Mouse (Mus musculus) Patski (cell line): ENCODE results near the gene Prkg1. TPM values are rescaled to one million over a fixed set of nuclear protein-coding genes. Genes with fewer than 3 reads are reported as not detected.

Experiments
- ATAC-seq: fragments of 100-300 bp; one replicate; pipeline ENCODE4 v1.8.0; 2021
- CTCF ChIA-PET: fragments of 350-600 bp; sonication (Branson Sonifier 250); formaldehyde crosslinking; loops from one replicate; lab custom pipeline; 2022; ENCODE audit warnings: inconsistent platforms; lab: Charles Lee
- POLR2A ChIA-PET: fragments of 350-600 bp; sonication (Branson Sonifier 250); formaldehyde crosslinking; loops from one replicate; lab custom pipeline; 2022; ENCODE audit warnings: antibody characterized with exemption, inconsistent platforms; lab: Charles Lee
- DNase-seq: peaks from one replicate; pipeline ENCODE4 v3.0.0-alpha.2; 2011; ENCODE audit warnings: low read depth, low spot score
- H3K27me3 ChIP-seq: fragments of 371-371 bp; one replicate; pipeline ENCODE4 v1.5.1; 2021
- CTCF ChIP-seq: fragments of 100-300 bp; IDR thresholded peaks from one replicate; pipeline ENCODE4 v1.5.1; 2021
- in situ Hi-C: fragments of 300-500 bp; cut with MboI; formaldehyde crosslinking; loops from 3 replicates; pipeline ENCODE4 v1.11.1; 2018; ENCODE audit warnings: low pct_unique_long_range_greater_than_20kb, mixed read lengths
- polyA plus RNA-seq: library from polyadenylated mRNA; unstranded; gene quantifications from one replicate; pipeline ENCODE4 v1.2.3, GENCODE M21; 2021

Gene Prkg1
- polyA plus RNA-seq, 1 experiment from 2014 or later, result not detected

DNA sequence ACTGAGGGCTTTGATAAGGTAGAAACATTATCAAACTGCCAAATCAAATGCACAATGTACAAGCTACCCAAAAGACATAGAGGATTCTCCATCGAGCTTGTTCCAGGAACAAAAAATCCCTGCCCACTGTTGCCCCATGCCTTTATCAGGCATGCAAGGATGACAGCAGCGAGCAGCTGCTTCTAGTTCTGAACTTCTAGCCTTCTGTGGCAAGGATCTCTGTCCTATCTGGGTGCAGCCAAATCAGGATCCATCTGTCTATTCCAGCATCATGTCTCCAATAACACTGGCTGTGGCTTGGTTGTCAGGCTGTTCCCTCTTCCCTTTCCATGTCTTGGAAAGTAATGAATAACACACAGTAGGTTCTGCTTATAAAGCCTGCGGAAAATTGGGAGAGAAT lies 640.2 kb downstream of the Prkg1 start:
- POLR2A ChIA-PET, result no interaction called here
- H3K27me3 ChIP-seq, result peaks cover 4% of the 10 kb centered on the region
- DNase-seq (no peak), ATAC-seq (no peak)
- in situ Hi-C loops, result no loop called here
- CTCF ChIA-PET, result no interaction called here
- TF ChIP-seq CTCF, result no peak

- POLR2A ChIA-PET, result no interaction called here
Measured at GRCm38 (mm10) chr19:31114690-31115089, 650.1 kb downstream of the Prkg1 start.

GRCm38 (mm10) chr19:31106835-31107554 lies 657.8 kb downstream of the Prkg1 start:
- ATAC-seq, result no peak
- DNase-seq, result no peak

More at GRCm38 (mm10) chr19:31114690-31115089, 650.1 kb downstream of the Prkg1 start:
- CTCF ChIA-PET, result no interaction called here
- TF ChIP-seq CTCF, result no peak
- in situ Hi-C loops, result no loop called here
- H3K27me3 ChIP-seq, result peaks cover 19% of the 10 kb centered on the region
- ATAC-seq (peak; percentile 94), DNase-seq (peak; percentile 74)

DNA sequence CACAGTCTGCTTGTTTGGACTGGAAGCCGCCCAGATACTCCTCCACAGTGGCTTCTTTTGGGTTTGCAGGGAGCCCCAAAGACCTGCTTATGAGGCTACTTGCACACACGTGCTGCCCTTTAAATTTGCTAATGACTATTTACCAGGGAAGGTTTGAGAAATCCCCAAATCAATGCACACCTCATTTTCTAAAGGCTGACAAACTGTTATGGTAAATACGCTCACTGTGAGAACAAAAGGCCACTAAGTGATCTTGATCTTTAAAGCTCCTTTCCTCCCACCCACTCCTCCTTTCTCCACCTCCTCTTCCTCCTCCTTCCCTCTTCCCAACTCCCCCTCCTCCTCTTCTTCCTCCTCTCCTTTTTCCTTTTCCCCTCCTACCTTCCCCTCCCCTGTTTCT lies 658.8 kb downstream of the Prkg1 start:
- in situ Hi-C loops, result no loop called here
- TF ChIP-seq CTCF, result no peak
- ATAC-seq (no peak), DNase-seq (no peak)
- ChIA-PET POLR2A (no interaction called here), CTCF (no interaction called here)
- H3K27me3 ChIP-seq, result peaks cover 23% of the 10 kb centered on the region

More at GRCm38 (mm10) chr19:31106835-31107554, 657.8 kb downstream of the Prkg1 start:
- ChIA-PET CTCF (interaction anchor here (0.9 kb wide), 1 partner anchor 24 kb away, joined by 4 read pairs; the partner anchor contains the start of gene Cstf2t), POLR2A (no interaction called here)
- TF ChIP-seq CTCF, result no peak
- H3K27me3 ChIP-seq, result peaks cover 24% of the 10 kb centered on the region
- in situ Hi-C loops, result no loop called here

- ATAC-seq (no peak), DNase-seq (no peak)
- in situ Hi-C loops, result no loop called here
- TF ChIP-seq CTCF, result no peak
- CTCF ChIA-PET, result no interaction called here
- POLR2A ChIA-PET, result no interaction called here
- H3K27me3 ChIP-seq, result peaks cover 22% of the 10 kb centered on the region
Measured at GRCm38 (mm10) chr19:31104764-31105163, 660.1 kb downstream of the Prkg1 start.

- in situ Hi-C loops, result no loop called here
- POLR2A ChIA-PET, result no interaction called here
- no peak for DNase-seq
Measured at GRCm38 (mm10) chr19:31099369-31099768, 665.5 kb downstream of the Prkg1 start.

GRCm38 (mm10) chr19:31097857-31098256 lies 667.0 kb downstream of the Prkg1 start:
- in situ Hi-C loops, result no loop called here
- TF ChIP-seq CTCF, result no peak
- POLR2A ChIA-PET, result no interaction called here
- H3K27me3 ChIP-seq, result peaks cover 20% of the 10 kb centered on the region
- CTCF ChIA-PET, result no interaction called here
- DNase-seq (no peak), ATAC-seq (no peak)

More at GRCm38 (mm10) chr19:31099369-31099768, 665.5 kb downstream of the Prkg1 start:
- no peak for TF ChIP-seq CTCF
- no peak for ATAC-seq
- CTCF ChIA-PET, result no interaction called here
- H3K27me3 ChIP-seq, result peaks cover 24% of the 10 kb centered on the region

- peaks cover 22% of the 10 kb centered on the region for H3K27me3 ChIP-seq
- ChIA-PET CTCF (interaction anchor here (2.0 kb wide), 1 partner anchor 11 kb away, joined by 5 read pairs; no protein-coding TSS in a partner anchor), POLR2A (interaction anchor here (0.8 kb wide), 1 partner anchor 29 kb away, joined by 4 read pairs; no protein-coding TSS in a partner anchor)
- TF ChIP-seq CTCF, result no peak
- DNase-seq, result no peak
- no peak for ATAC-seq
- in situ Hi-C loops, result no loop called here
Measured at GRCm38 (mm10) chr19:31083761-31084160, 681.1 kb downstream of the Prkg1 start.

DNA sequence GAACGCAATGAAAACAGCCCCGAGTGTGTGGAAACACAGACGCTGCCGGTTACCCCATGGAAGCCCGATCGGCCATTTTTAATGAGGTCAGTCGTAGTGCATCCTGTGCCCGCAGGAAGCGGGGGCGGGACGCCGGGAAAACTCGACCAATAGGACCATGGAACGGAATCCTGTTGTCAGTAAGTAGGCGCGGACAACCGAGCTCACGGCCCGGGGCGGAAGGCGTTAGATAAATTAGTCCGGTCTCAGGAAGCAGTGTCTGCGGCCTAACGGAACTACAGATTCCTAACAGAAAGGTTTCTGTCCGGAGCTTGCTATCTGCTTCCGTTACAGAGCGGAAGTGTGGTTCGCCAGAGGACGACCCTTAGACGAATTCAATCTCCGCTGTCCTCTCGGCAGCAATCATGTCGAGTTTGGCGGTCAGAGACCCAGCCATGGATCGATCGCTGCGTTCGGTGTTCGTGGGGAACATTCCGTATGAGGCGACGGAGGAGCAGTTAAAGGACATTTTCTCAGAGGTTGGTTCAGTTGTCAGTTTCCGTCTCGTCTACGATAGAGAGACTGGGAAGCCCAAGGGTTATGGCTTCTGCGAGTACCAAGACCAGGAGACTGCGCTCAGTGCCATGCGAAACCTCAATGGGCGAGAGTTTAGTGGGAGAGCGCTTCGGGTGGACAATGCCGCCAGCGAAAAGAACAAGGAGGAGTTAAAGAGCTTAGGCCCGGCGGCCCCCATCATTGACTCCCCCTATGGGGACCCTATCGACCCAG lies 682.0 kb downstream of the Prkg1 start, which contains the start of gene Cstf2t:
TSS of gene Cstf2t (plus strand) at position 176 of the 768 bp plus-strand sequence.
- ATAC-seq, result peak; percentile 100
- in situ Hi-C loops, result no loop called here
- CTCF ChIA-PET, result interaction anchor here (1.2 to 2.0 kb wide), 2 partner anchors 10 to 24 kb away, joined by 4 to 5 read pairs; no protein-coding TSS in a partner anchor
- peaks cover 32% of the 10 kb centered on the region for H3K27me3 ChIP-seq
- POLR2A ChIA-PET, result interaction anchor here (0.8 kb wide), 1 partner anchor 30 kb away, joined by 4 read pairs; no protein-coding TSS in a partner anchor
- TF ChIP-seq CTCF, result no peak
- peak; percentile 94 for DNase-seq

DNA sequence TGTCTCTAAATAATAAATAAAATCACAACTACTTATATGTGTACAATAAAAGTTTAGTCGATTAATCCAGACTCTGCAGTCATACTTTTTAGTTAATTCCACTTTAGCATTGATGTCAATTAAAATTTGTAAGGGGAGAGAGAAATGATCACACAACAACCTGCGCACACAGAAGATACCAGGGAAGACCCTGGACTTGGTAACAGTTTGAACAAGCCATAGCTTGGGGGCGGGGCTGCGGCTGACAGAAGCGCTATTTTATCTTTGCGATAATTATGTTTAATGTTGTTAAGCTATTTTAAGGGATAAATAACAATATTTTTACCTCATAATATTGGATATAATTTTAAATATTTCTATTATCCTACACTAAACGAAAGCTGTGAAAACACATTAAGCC lies 682.6 kb downstream of the Prkg1 start:
- peaks cover 38% of the 10 kb centered on the region for H3K27me3 ChIP-seq
- POLR2A ChIA-PET, result no interaction called here
- ATAC-seq (no peak), DNase-seq (no peak)
- CTCF ChIA-PET, result interaction anchor here (1.2 to 2.0 kb wide), 2 partner anchors 9 to 25 kb away, joined by 4 to 5 read pairs; no protein-coding TSS in a partner anchor
- in situ Hi-C loops, result no loop called here
- TF ChIP-seq CTCF, result no peak

GRCm38 (mm10) chr19:31078241-31078640 lies 686.6 kb downstream of the Prkg1 start:
- POLR2A ChIA-PET, result no interaction called here
- DNase-seq (no peak), ATAC-seq (no peak)
- peaks cover 65% of the 10 kb centered on the region for H3K27me3 ChIP-seq
- in situ Hi-C loops, result no loop called here
- TF ChIP-seq CTCF, result no peak
- CTCF ChIA-PET, result no interaction called here
